Mouse (Mus musculus) left cerebral cortex, adult 8-10 months (tissue): ENCODE results near the gene Tfdp1. TPM values are rescaled to one million over a fixed set of nuclear protein-coding genes. Genes with fewer than 3 reads are reported as not detected.

Experiments
- DNase-seq, 2 experiments: peaks; one replicate each; pipeline ENCODE4 v3.0.0; 2022; ENCODE audit warnings: low spot score in 2 of 2
- total RNA-seq, 4 experiments: library from RNA; stranded (reverse); gene quantifications; 2 replicates each; pipeline ENCODE4 v1.2.4; 2022

Gene Tfdp1
- total RNA-seq, 4 experiments from 2014 or later: 49.4 to 72.9 (median 53.6) TPM

DNA sequence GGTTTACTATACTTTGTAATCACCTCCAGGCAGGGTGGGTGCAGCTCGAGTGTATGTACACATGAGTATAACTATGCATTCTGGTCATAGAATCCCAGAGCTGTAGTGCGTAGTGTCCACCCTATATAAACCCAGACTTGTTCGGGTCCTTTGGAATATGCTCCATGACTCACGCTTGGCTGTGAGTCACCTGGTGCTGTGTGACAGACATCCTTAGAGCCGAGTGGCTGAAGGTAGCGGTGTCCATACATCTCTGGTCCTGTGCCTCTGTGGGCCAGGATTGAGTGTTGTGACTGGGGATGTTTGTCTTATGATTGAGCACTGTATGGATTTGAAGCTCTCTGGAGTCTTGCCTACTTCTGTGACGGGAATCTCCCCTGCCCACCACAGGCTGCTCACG lies 14.1 kb downstream of the Tfdp1 start:
- no peak for DNase-seq

DNA sequence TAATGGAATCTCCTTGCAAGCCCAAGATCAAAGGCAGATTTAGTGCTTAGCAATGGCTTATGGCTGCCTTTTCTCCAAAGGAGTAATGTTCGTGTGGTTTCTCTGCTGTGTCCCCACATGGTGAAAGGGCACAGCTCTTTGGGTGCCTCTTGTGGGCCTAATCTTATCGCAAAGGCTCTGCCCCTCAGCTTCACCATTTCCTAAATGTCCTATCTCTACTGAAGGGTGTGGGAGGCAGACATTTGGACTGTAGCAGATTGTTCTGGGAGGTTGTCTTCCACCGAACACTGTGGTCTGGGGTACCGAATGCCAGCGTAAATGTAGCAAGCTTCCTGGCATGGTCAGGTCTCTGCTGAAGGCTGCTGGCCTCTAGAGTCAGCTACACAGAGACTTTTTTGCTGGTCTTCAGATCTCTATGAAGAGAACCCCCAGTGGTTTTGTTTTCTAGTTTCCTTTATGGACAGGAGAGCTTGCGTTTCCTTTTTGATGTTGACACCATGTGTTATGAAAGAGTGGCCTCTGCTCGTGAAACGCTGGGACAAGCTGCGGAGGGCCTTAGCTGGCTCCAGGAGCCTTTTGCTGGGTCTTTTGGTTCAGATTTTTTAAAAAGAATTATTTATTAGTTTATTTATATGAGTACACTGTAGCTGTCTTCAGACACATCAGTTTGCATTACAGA lies 14.7 kb downstream of the Tfdp1 start:
- DNase-seq: no peak

DNA sequence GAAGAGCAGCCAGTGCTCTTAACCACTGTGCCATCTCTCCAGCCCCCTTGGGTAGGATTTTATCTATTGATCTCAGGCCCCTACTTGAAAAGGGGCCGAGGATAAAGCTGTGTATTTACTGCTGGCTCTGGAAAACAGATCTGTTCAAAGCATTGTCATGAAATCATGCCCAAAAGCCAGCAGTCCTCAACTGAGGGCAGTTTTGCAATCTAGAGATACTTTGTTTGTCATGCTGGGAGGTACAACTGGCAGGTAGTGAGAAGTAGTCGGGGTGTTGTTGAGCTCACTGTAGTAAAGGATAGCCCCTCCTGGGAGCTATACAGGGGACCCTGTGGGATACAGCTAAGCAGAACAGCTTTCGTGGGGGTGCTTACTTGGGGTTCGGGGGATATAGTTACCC lies 15.3 kb downstream of the Tfdp1 start:
- DNase-seq: no peak

DNA sequence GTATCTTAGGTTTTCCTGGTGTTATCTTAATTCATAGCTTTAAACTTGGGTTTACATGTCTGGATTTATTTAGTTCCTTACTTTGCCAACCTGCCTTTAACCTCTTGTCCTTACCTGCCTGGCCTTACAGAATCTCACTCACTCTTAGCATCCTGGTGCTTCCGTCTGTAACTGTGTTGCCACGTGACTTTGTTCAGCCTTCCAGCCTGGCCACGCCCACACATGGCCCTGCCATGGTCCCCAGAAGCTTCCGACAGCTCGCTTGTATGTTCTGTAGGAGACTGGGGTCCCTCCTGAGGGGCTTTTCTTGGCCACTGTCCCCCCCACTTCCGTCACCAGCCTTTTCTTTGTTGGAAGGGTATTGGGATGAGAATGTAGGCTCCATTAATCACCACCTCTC lies 17.7 kb downstream of the Tfdp1 start:
- DNase-seq: no peak

DNA sequence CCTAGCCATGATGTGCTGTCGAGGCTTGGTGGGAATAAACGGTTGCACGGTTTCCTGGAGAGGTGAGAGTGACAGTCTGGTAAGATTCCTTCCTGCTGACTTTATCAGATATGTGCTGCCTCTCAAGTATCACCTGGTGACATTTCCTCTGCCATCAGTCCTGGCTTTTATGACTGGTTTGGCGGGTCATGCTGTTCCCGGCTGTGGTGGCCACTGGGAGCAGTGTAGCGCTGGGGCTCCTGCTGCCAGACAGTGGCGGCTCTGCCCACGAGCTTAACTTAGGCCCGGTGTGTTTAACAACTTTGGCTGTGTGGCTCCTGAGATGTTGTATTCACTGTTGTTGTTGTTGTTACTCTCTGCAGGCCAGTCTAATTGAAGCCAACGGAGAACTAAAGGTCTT lies 18.1 kb downstream of the Tfdp1 start:
- no peak for DNase-seq

DNA sequence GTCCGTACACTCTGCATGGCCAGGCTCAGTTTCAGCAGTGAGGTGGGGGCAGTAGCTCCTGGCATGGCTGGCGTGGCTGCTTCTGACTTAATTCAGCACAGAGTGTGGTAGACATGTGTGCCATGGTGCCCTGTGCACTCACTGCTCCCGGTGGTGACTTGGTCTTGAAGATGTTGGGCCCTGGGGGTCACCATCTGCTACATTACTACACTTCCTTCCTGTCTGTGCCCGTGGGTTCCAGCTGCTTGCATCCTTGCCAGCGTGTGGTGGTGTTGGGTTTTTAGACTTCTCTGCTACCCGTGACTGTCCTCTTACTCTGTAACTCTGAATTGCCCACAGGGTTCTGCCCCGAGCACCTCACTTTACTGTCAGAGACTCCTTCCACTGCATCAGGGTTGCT lies 21.7 kb downstream of the Tfdp1 start:
- no peak for DNase-seq

DNA sequence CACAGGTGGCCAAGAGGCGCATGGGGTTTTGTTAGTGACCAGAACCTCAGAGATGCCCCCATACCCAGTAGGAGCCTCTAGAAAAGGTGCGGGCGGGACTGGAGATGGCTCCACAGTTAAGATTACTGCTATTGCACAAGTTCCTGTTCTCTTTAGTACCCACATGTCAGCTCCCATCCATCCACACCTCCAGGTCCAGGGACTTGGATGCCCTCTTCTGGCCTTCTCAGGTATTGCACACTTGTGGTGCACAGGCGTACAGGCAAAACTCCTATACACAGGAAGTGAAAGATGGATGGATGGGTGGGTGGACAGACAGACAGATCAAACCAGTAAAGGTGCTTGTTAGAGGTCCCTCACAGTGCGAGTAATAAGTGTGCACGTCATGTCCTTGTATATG lies 23.3 kb downstream of the Tfdp1 start:
- no peak for DNase-seq

DNA sequence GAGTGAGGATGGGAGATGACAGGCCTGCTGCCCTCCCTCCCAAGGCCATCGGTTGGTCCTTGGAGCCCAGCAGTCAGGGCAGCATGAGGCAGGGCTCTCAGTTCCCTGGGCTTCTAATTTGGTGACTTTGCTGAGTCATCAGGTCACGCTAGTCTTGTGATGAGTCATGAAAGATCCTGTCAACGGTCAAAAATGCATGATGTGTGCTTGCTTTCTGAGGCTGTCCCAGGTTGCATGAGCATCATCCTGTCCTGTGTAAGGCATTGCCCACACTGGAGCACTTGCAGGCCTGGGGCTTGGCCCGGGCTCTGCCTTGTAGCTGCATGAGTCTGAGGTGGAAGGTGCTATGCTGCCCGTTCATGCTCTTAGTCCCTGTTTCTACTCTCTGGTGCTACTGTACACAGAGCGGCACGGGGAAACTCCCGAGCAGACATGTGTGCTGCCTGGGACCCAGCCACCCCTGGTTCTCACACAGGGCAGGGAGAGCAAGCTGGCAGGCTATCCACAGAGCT lies 34.7 kb downstream of the Tfdp1 start:
- no peak for DNase-seq

DNA sequence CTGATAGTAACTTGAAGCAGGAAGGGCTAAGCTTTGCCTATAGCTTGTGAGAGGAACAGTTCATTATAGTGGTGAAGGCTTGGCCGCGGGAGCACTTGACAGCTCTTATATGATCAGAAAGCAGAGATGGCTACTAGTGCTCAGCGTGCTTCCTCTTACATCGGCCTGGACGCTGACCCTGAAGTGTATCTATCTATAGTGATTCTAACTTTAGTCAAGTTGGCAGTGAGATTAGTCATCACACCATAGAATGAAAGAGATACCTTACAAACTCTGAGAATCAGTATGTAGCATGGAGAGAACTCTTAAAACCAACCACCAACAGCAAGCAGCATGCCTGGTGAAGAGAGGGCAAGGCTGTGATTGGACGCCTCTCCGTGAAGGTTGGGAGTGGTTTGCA lies 43.1 kb downstream of the Tfdp1 start:
- no peak for DNase-seq

DNA sequence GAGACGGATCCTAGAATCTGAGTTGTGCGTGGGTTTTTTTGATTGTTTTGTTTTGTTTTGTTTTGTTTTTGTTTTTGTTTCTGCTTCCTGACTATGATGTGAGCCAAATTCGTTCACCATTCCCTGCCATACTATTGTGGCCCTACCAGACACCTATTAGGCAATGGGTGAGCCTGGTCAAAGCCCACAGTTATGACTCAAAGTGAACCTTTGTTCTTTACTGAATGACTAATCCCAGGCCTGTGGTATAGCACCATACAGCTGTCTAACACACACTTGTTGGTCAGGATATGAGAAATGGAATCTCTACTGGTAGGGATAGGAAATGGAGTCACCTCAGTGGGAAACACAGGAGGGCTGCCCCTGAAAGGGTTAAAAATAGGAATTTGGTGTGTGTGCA lies 44.0 kb downstream of the Tfdp1 start:
- DNase-seq: no peak

DNA sequence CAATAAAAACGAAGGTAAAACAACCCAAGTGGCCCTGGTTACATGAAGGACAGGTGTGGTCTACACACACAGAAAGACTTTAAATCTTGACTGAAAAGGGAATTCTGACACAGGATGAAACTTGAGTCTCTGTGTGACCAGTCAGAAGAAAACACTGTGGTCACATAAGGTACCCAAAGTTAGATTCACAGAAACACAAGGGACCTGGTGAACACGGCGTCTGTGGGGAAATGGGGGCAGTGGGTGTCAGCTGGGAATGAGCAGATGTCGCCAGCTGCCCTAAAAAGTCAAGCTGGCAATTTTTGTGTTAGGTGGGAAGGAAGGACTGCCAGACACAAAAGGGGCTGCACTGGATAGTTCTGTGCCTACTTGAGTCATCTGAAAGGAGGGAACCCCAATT lies 44.4 kb downstream of the Tfdp1 start:
- DNase-seq: no peak

DNA sequence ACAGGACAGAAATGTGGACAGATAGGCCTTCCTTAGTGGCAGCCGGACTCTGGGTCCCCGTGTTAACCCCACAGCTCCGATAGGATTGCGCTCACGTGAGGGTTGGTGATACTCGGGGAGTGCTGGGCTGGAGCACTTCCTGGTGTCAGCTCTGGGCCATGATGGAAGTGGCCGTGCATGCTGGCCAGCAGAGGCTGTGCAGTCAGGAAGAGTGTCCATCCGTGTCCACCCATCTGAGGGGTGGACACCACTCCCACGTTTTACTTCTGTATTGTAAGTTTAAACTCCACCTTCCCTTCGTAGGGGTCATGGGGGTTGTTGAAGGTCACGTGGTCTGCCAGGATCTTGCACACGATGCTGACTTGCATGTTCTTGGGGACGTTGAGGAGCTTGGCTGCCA lies 47.8 kb downstream of the Tfdp1 start:
- DNase-seq: no peak

DNA sequence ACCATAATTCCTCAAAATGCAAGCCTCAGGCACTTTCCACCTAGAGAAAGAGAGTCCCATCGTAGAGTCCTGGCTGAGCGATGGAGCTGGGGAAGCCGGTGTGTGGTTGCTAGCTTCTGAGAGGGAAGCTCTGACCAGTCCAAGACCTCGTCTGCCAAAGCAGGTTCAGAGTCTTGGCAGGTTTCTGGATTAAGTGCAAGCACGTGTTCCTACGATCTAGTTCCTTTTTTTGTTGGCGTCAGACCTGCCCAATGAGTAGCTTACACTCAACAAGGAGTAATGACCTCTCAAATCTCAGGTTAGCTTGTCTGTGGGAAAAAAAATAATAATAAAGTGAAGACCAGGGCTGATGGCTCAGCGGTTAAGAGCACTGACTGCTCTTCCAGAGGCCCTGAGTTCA lies 49.2 kb downstream of the Tfdp1 start:
- DNase-seq: no peak

DNA sequence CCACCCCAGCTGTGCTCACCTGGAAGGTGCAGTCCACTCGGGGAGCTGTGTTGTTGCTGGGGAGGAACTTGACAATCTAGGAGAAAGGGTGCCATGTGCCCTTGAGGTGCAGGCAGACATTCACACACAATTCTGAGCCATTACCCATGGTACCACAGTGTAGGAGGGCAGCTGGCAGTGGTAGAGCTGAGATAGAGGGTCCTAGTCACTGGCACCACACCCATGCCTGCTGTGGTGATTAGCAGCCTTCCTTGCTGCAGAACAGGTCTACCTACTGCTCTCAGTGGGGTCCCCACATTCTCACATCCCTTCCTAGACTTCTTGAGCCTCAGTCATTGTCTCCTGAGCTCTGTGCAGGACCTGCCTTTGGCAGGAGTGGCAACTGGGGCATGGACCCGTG lies 50.2 kb downstream of the Tfdp1 start:
- DNase-seq: no peak

DNA sequence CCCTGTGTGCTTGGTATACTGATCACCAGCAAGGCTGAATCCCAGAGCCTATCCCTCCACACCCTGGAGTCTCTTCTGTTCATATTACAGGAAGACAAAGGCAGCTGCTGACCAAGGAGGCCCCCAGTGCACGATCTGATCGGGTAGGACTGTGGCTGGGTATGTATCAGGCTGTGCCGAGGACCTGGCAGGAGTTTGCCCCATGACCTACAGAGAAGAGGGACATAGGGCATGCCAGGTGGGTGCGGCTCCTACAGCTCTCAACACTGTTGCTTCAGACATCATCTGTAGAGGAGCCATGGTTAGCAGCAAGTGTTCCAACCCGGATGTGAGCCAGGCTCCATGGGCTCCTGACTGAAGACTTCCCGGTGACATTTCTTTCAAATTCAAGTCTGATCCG lies 55.3 kb downstream of the Tfdp1 start:
- no peak for DNase-seq

DNA sequence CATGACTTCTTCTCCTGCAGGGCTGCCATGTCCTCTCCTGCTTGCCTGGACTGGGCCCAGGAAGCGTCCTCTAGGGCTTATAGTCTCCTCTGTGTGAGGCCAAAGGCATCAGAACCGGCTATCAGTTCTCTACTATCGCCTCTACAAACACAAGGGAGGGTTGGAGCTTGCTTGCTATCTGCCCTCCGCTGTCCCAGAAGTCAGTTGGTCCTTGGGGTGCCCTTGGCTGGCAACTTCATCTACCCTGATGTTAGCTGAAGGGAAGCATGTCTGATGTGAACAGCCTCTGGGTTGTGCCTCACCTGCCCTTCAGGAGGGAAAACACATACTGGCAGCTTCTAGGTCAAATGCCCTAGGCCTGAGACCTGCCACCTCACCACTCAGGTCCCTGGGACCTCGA lies 58.2 kb downstream of the Tfdp1 start, which contains the start of gene Atp4b:
Gene Atp4b (minus strand): TSS at position 101 of the 400 bp plus-strand sequence.
- DNase-seq: no peak

DNA sequence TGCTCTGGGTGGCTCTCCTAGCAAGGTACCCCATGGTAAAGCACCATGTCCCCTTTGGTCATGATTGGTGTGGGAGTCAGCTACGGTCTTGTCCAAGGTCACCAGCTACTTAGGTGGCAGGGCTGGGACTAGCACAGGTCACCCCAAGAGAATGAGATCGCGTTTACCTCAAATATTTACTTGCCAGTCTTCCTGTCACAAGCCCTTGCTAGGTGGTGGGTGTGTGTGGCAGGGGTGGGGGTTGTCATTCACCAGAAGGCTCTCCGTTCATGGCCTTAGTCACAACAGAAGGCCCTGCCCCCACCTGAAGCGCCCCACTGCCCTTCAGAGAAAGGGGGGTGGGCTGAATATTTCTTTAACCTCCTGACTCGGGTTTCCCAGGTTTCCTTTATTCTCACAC lies 65.0 kb downstream of the Tfdp1 start:
- no peak for DNase-seq

DNA sequence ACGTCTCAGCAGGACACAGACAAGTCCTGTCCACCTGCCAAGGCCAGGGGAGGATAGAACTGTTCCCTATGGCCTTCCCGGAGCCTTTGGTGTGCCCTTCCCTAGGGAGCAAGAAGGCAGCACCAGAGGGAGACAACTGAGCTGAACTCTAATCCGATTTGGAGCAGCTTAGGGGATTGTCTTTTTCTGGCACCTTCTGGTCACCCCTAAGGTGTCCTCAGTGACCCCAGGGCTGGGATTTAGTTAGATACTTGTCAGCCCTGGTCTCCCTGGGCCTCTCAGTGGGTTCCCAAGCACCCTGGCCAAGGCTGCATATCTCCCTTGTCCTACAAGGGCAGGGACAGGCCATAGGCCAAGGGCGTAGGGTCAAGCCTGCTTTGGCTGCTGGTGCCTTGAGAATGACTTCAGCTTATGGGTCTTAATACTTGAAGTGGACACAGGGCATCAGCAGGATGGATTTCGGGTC lies 66.1 kb downstream of the Tfdp1 start, which contains the start of gene Grk1:
Gene Grk1 (plus strand): TSS at position 416 of the 466 bp plus-strand sequence.
- no peak for DNase-seq

DNA sequence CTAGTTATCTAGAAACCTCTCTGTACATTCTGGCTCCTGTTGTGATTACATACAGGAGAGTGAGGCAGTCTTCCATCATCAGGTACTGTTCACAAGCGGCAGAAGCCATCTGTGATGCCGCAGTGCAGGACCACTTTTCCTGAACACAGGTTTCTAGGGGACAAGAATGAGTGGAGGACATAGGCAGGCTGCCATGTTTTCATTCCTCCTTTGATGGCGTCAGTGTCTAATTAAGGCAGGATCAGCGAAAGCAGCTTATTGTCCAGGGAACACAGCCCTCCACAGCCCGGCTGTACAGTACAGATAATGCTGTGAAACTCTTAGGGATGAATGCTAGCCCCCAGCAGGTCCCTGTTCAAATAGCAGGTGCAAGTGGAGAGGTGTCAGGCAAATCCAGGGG lies 67.5 kb downstream of the Tfdp1 start:
- no peak for DNase-seq

DNA sequence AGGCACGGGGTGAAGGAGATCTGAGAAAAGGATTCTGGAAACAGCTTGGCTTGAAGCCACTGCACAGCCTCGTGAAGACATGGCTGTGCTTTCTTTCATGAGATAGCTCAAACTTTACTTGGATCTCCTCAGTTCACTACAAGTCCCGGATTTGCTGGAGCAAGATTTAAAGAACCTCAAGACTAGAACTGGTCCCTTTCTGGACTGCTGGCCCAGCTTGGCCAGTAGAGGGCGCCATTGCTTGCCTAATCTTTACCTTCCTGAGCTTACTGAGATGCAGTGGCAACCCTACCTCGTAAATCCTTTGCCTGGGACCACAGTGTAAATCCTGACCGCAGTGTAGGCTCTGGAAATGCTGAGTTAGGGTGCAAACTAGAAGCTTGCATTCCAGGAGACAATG lies 73.0 kb downstream of the Tfdp1 start:
- DNase-seq: peak; percentile 36 to 39

DNA sequence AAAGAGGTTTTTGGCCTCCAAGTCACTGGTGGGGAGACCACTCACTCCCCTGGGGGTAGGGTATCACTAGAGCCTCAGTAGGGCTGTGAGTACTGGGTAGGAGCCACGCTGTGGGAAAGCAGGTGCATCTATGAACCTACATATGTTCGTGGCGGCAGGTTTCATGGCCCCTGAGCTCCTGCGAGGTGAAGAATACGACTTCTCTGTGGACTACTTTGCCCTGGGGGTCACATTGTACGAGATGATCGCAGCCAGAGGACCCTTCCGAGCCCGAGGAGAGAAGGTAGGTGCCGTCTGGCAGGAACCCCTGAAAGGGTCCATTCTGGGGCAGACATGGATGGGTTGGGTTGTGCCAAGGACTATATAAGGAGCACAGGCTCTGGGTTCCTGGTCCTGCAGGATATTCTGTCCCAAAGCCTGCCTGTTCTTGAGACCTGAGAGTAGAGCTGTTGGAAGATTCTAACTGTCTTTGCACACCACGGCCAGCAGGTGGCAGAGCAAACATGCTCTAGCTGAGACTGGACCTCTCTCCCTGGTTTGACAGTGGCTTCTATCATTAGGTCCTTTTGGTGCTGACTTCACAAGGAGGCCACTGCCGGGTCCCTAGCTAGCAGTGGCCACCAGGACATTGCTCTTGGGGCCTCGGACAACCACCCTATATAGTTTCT lies 74.5 kb downstream of the Tfdp1 start:
- DNase-seq: no peak

DNA sequence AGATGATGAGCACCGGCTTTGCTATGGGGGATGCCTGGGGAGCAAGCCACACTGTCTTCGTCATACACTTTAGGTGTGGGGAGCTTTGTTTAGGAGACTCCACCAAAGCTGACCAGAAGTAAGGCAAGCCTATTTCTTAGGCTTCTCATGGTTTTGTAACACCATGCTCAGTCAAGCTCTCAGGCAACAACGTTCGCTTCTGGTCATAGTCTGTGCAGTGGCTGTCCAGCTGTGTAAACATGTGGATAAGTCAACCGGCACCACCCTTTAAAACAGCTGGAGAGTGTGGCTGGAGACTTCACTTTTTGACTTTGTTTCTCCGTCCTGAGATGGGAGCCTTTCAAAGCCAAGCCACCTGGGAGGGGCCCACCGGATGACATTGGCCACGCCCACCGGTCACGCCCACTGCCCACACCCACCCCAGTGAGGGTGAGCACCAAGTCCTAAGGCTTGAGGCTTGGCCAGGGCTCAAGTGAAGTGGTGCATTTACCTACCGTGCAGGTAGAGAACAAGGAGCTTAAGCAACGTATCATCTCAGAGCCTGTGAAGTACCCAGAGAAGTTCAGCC lies 75.4 kb downstream of the Tfdp1 start:
- DNase-seq: no peak

DNA sequence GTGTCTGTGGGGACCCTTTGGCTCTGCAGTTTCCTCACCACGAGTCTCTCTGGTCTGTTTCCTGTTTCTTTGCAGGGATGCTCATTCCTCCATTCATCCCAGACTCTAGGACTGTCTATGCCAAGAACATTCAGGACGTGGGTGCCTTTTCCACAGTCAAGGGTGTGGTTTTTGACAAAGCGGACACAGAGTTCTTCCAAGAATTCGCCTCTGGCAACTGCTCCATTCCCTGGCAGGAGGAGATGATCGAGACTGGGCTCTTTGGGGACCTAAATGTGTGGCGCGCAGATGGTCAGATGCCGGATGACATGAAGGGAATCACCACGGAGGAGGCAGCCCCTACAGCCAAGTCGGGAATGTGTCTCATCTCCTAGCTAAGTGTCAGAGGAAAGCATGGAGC lies 77.3 kb downstream of the Tfdp1 start:
- DNase-seq: peak in 1 of 2 experiments; percentile 23
